Mouse (Mus musculus) neural tube, embryonic 11.5 days (tissue): Measurements from ENCODE around the gene Ankrd13a. TPM values are rescaled to one million over a fixed set of nuclear protein-coding genes. Genes with fewer than 3 reads are reported as not detected.
"Not testable (repeated sequence)": the region's sequence is repeated elsewhere in the genome, so short reads cannot be mapped to it uniquely, and the experiment has no call there.

Experiments
- ATAC-seq: fragments of 200-750 bp; cut with Nextera tagmentation; 2 replicates; pipeline ENCODE4 v1.8.0; 2017; ENCODE audit warnings: moderate number of reproducible peaks, mild to moderate bottlenecking, moderate TSS enrichment, moderate library complexity; ENCODE audit not compliant: insufficient read depth, low FRiP score, low TSS enrichment
- DNase-seq: peaks from one replicate; pipeline ENCODE4 v3.0.0-alpha.2; 2015; ENCODE audit warnings: low spot score
- H3K27ac ChIP-seq: fragments of 300-500 bp; sonication (generic); 2 replicates; pipeline ENCODE4 v1.5.1; 2014; ENCODE audit warnings: low read depth, mild to moderate bottlenecking, low read length
- H3K27me3 ChIP-seq: fragments of 300-500 bp; sonication (generic); 2 replicates; pipeline ENCODE4 v1.6.1; 2014; ENCODE audit warnings: mild to moderate bottlenecking, low read length, mixed read lengths; ENCODE audit not compliant: control insufficient read depth, insufficient read depth
- H3K36me3 ChIP-seq: fragments of 300-500 bp; sonication (generic); 2 replicates; pipeline ENCODE4 v1.6.1; 2014; ENCODE audit warnings: mild to moderate bottlenecking, low read length, moderate library complexity, mixed read lengths; ENCODE audit not compliant: control insufficient read depth, insufficient read depth
- H3K4me1 ChIP-seq: fragments of 300-500 bp; sonication (generic); 2 replicates; pipeline ENCODE4 v1.6.1; 2014; ENCODE audit warnings: low read length, mixed read lengths; ENCODE audit not compliant: control insufficient read depth, insufficient read depth
- H3K4me2 ChIP-seq: fragments of 300-500 bp; sonication (generic); 2 replicates; pipeline ENCODE4 v1.6.1; 2014; ENCODE audit warnings: low read depth, mild to moderate bottlenecking, moderate library complexity
- H3K4me3 ChIP-seq: fragments of 300-500 bp; sonication (generic); 2 replicates; pipeline ENCODE4 v1.5.1; 2014; ENCODE audit warnings: low read depth, low read length
- H3K9ac ChIP-seq: fragments of 300-500 bp; sonication (generic); 2 replicates; pipeline ENCODE4 v1.6.1; 2014; ENCODE audit warnings: mild to moderate bottlenecking, low read length
- H3K9me3 ChIP-seq: fragments of 300-500 bp; sonication (generic); 2 replicates; pipeline ENCODE4 v1.6.1; 2016; ENCODE audit warnings: low read length; ENCODE audit not compliant: control insufficient read depth
- WGBS: fragments of 180-500 bp; shearing (Covaris S2); extraction: QIAGEN DNeasy Blood & Tissue Kit; methylation state at CpG from one replicate; pipeline ENCODE4 v1.1.7; 2014; 5-methylcytosine and 5-hydroxymethylcytosine counted together
- polyA plus RNA-seq: library from polyadenylated mRNA; unstranded; fragments of >200 nt; fragmentation: Nextera tagmentation; extraction: Ambion mirVana; gene quantifications from 2 replicates; pipeline ENCODE4 v1.2.1, GENCODE M21; 2014

Ankrd13a gene
- polyA plus RNA-seq, 1 experiment from 2014 or later = 88.6 TPM

DNA sequence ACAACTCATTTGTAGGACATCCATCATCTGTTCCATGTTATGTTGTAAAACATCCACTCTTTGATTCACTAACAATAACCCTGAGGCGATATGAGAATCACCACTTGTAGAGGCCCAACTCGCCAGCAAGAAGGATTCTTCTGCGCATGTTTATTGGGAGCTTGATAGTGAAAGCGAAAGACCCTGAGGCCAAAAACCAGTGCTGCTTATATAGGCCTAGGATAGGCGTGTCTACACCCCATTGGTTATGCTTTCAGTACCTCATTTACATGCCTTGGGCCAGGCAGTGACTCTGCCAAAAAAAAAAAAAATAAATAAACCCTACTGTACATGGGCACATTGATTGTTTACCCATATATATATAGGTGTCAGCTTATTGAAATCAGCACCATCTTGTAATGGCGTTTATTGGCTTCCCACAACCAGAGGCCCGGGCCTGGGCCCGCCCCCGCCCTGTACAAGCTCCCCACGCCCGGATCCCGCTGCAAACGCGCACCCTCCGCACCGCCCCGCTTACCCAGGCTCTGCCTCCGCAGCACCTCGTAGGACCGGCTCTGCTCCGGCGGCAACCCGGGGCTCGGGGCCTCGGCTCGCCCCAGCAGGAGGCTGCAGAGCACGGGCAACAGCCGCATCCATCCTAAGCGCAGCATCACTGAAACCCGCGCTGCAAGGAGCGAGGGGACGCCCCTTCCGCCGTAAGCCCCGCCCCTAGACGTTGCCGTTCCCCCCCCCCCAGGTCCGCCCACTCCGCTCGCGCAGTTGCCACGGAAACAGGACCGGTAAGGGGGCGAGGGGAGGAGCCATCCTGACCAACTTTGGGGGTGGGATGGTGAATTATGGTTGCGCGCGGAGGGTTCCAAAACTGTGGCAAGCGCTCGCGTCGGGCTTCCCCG lies 48.6 kb downstream of the Ankrd13a start, which contains the start of gene 1500011B03Rik:
Gene 1500011B03Rik, minus strand, starts transcription at position 673 of the 893 bp plus-strand sequence.
- peak; percentile 90 for DNase-seq
- Histone ChIP-seq H3K27ac (peak within 1 kb of the TSS; percentile 74), H3K9me3 (no peaks in the 10 kb centered on the region; the same call in 1 of the 2 replicates), H3K9ac (peak within 1 kb of the TSS; percentile 71), H3K36me3 (no peaks in the 10 kb centered on the region), H3K4me3 (peak within 1 kb of the TSS; percentile 76), H3K27me3 (no peaks in the 10 kb centered on the region), H3K4me1 (0 out of 2 replicates have a peak, but pooled peaks cover 2% of the 10 kb centered on the region), H3K4me2 (peak within 1 kb of the TSS; percentile 54)
- WGBS = 8% methylated on average over 49 of the region's 53 CpGs
- peak; percentile 82 for ATAC-seq

DNA sequence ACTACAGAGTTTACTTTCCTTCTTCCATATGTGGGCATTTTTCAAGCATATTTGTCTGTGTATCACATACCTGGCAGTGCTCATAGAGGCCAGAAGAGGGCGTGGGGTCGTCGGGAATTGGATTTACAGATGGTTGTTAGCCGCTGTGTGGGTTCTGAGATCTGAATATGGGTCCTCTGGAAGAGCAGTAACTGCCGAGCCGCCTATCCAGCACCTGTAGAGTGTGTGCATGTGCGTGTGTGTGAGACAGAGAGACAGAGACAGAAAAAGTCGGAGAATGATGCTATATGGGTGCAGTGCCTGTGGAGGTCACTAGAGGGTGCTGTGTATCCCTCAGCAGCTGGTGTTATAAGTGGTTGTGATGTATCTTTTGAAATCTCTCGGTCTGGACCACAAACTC lies 49.7 kb downstream of the Ankrd13a start:
- WGBS = 19% methylated on average over 9 of the region's 9 CpGs
- Histone ChIP-seq H3K27ac (no peak overlapping the region), H3K9me3 (no peaks in the 10 kb centered on the region; the same call in 1 of the 2 replicates), H3K9ac (no peak overlapping the region), H3K4me3 (no peak overlapping the region), H3K4me1 (0 out of 2 replicates have a peak, but pooled peaks cover 2% of the 10 kb centered on the region), H3K27me3 (no peaks in the 10 kb centered on the region), H3K4me2 (no peak overlapping the region), H3K36me3 (no peaks in the 10 kb centered on the region)
- DNase-seq (peak; percentile 68), ATAC-seq (peak; percentile 36; the same call in 1 of the 2 replicates)

DNA sequence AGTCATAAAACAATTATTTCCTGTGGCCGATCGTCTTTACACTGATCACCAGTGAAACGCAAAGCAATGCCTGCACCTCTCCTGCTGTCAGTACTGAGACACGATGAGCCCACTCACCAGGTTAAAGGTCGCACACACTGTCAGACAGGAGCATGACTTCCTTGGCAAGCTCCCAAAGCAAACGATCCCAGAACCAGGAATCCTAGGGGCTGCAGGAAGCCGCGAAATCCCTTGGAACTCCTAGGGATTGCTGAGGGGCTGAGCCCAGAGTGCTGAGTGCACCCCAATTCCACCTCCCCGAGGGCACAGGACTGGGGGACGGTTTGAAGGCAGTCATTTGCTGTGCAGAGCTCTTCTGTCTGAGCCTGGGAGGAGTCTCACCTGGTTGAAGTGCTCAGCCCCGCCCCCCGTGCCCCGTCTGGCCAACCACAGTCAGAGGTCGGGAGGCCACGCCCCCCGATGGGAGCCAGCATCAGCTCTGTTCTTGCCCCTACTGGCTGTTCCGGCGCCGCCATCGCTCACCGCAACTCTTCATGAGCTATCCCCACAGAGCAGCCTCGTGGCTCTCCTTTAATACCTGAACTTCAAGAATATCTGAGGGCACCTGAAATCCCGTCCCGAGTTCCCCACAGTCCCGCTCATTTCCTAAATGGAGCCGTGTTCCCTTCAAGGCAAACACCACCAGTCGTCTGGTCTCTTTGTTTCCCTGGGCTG lies 51.7 kb downstream of the Ankrd13a start:
- peak; percentile 49 for ATAC-seq

DNA sequence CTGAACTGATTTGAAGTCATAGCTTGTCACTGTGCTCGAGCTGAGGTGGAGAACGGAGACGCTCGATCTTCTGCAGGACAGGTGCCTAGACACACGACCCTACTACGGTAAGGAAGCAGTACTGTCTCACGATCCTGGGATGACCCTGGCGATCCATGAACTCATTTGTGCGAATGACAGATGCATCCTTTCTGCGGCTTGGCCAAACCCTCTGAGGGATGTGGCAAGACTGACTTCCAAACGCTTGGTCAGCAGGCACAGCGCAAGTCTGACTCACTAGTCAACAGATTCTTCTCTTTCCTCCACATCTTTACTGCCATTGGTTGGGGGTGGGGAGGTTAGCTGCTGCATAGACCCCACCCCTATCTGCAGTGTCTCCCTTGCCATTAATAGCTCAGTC lies 53.0 kb downstream of the Ankrd13a start:
- Histone ChIP-seq H3K4me2 (no peak overlapping the region), H3K4me1 (0 out of 2 replicates have a peak, but pooled peaks cover 2% of the 10 kb centered on the region), H3K27me3 (no peaks in the 10 kb centered on the region), H3K27ac (no peak overlapping the region), H3K9ac (no peak overlapping the region), H3K4me3 (no peak overlapping the region), H3K9me3 (no peaks in the 10 kb centered on the region; the same call in 1 of the 2 replicates), H3K36me3 (no peaks in the 10 kb centered on the region)
- DNase-seq (no peak), ATAC-seq (no peak)
- 93% methylated on average over 12 of the region's 12 CpGs for WGBS

More for the DNA sequence above, 51.7 kb downstream of the Ankrd13a start:
- Histone ChIP-seq H3K4me2 (peak overlapping the region; percentile 54), H3K4me3 (peak overlapping the region; percentile 6), H3K27ac (peak overlapping the region; percentile 17; the same call in 1 of the 2 replicates), H3K27me3 (no peaks in the 10 kb centered on the region), H3K36me3 (no peaks in the 10 kb centered on the region), H3K9me3 (no peaks in the 10 kb centered on the region; the same call in 1 of the 2 replicates), H3K9ac (peak overlapping the region; percentile 61), H3K4me1 (0 out of 2 replicates have a peak, but pooled peaks cover 2% of the 10 kb centered on the region)
- DNase-seq = peak; percentile 91
- WGBS = 9% methylated on average over 27 of the region's 27 CpGs

DNA sequence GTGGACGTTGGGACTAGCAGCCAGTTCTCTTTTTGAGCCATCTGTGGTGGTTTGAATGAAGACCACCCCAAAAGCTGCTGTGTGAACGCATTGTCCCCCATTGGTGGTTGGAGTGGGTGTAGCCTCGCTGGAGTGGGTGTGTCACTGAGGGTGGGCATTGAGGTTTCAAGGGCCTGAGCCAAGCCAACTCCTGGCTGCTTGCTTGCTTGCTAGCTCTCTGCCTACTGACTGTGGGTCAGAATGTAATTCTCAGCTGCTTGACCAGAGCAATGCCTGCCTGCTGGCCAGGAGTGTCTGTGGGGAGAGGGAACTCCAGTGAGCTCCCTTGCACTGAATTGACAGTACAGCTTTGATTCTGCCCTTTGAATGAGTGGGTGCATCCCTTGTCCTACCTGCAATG lies 55.3 kb downstream of the Ankrd13a start:
- Histone ChIP-seq H3K4me3 (no peak overlapping the region), H3K27me3 (no peaks in the 10 kb centered on the region), H3K4me2 (no peak overlapping the region), H3K36me3 (no peaks in the 10 kb centered on the region), H3K9me3 (no peaks in the 10 kb centered on the region), H3K9ac (no peak overlapping the region), H3K27ac (no peak overlapping the region), H3K4me1 (0 out of 2 replicates have a peak, but pooled peaks cover 2% of the 10 kb centered on the region)
- no peak for ATAC-seq
- no peak for DNase-seq
- WGBS = 69% methylated on average over 3 of the region's 3 CpGs

DNA sequence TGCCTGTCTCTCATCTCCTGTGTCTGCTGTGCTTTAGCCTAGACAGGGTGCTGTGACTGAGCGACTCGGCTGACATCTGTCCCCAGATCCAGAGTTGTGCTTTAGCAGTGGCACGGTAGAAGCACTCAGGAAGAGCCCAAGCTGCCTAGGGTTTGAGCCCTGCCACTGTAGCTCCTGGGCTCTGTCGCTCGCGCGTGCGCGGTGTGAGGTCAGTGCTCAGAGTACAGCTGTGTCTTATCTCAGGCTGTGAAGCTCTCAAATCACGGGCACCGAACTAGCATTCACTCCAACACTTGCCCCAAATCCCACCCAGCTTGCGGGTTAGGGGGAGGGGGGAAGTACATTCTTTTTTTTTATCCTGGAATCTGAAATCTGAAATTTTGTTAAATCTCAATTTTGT lies 62.4 kb downstream of the Ankrd13a start:
- Histone ChIP-seq H3K27ac (no peak overlapping the region), H3K9me3 (no peaks in the 10 kb centered on the region), H3K9ac (no peak overlapping the region), H3K4me1 (no peaks in the 10 kb centered on the region), H3K4me2 (no peak overlapping the region), H3K36me3 (no peaks in the 10 kb centered on the region), H3K4me3 (no peak overlapping the region), H3K27me3 (no peaks in the 10 kb centered on the region)
- DNase-seq (peak; percentile 40), ATAC-seq (no peak)
- WGBS = 64% methylated on average over 12 of the region's 12 CpGs

DNA sequence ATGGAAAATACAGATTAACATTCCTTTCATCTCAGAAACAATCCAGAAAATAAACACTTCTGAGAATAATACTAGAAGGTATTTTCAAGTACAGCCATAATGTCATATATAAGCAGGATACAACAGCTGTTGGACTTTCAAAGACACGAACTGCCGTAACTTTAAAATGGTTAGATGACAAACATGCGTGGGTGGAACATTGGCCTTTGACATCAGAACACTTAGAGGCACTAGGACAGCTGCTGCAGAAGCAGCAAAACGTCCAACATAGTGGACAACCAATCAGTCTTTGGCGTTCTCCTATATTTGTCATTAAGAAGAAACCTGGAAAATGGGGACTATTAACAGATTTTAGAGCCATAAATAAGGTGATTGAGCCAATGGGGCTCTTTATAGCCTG lies 66.0 kb downstream of the Ankrd13a start:
- 57% methylated on average over 5 of the region's 5 CpGs for WGBS

DNA sequence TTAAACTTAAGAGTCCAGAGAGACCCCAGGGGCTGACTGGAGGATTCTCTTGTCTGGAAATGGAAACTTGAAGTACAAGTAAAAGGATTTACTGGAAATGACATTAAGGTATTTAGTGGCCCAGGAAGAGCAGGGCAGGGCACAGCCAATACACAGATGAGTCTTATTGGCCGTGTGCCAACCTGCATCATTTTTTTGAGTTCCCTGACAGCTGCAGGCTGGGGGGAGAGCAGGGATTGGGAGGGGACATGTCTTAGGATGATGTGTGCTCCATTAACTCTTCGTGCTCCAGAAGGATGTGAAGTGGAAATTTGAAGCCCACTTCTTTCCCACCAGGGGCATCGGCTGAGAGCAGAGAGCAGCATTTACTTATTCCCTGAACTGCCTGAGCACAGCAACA lies 67.7 kb downstream of the Ankrd13a start:
- H3K4me3 ChIP-seq, H3K9ac ChIP-seq, H3K9me3 ChIP-seq, H3K27ac ChIP-seq, H3K4me1 ChIP-seq, ATAC-seq, H3K27me3 ChIP-seq, H3K36me3 ChIP-seq, H3K4me2 ChIP-seq: not testable (repeated sequence)
- DNase-seq = peak; percentile 59
- 63% methylated on average over 3 of the region's 3 CpGs for WGBS

More for the DNA sequence above, 66.0 kb downstream of the Ankrd13a start:
- not testable (repeated sequence) for H3K4me1 ChIP-seq, ATAC-seq, DNase-seq, H3K27ac ChIP-seq, H3K4me3 ChIP-seq, H3K9ac ChIP-seq, H3K36me3 ChIP-seq, H3K9me3 ChIP-seq, H3K4me2 ChIP-seq, H3K27me3 ChIP-seq
